In the genomic region with DNA sequence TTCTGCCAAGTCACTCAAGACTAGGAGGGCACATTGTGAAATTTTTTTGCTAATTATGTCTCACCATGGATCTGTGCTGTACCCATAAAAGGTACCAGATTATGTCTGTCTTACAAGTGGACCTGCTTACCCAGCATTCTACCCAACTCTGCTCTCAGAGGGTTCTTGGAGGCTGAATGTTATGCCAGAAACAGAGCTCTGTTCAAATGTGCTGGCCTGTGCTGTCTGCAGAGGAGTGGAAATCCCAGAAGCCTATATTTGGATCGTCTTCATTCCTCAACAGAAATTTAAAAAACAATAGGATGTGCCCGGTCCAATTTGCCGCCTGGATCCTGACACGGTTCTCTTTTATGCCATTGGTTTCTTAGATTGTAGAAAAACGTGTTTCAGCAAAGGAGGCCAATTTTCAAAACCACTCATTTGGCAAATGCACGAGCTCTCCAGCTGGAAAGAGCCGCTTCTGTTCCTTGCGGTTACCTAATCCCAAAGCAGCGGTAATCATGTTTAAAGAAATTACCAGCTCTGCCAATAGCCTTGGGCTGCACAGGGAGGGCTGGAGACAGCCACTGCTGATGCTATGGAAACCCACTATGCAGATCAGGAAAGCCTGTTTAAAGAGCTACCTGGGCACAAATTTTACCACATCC, we compare ENCODE assay signal across 10 mouse cellular contexts.
DNase-seq lines count a peak whose midpoint lies in the region; ATAC-seq and TF ChIP-seq lines count a peak whose summit lies in the region.
"Had no signal": no experiment of that assay in that cellular context is flagged by ENCODE, and none has a peak within 500 bp of the region (broad histone marks: within the 10 kb centered on the region; RNA-seq: fewer than 3 reads in every experiment).

No protein-coding gene starts in this region.

- intact Hi-C loops in heart, postnatal 10 days (cut with DNase I), result no loop called here
- intact Hi-C loops in left cerebral cortex, postnatal 4 days (cut with DNase I), result no loop called here

- TF ChIP-seq POLR2A in lung, adult 2 months (IDR thresholded peaks at IDR 0.05; ENCODE audit: borderline replicate concordance, extremely low read depth, low read depth, low read length), result no peak

- no peak overlapping the region for H3K4me2 ChIP-seq in heart, embryonic 12.5 days

- no peaks in the 10 kb centered on the region for H3K27me3 ChIP-seq in heart, embryonic 12.5 days (replicated peaks)
- H3K27me3 ChIP-seq: megakaryocyte, embryonic 14.5 days had no signal

- H3K4me1 ChIP-seq in heart, embryonic 12.5 days (replicated peaks), result no peaks in the 10 kb centered on the region
- H3K4me1 ChIP-seq in lung, adult 2 months (ENCODE audit: control insufficient read depth, insufficient read depth, low read length), result no peaks in the 10 kb centered on the region
- H3K4me1 ChIP-seq: megakaryocyte, embryonic 14.5 days had no signal

- no peak overlapping the region for H3K4me3 ChIP-seq in heart, embryonic 12.5 days
- no peak overlapping the region for H3K4me3 ChIP-seq in lung, adult 2 months (replicated peaks; ENCODE audit: extremely low read depth, low read depth, low read length)
- H3K4me3 ChIP-seq: megakaryocyte, embryonic 14.5 days had no signal

- ATAC-seq in heart, embryonic 12.5 days (ENCODE audit: insufficient number of reproducible peaks, low FRiP score), result no peak

- no peak overlapping the region for H3K9ac ChIP-seq in heart, embryonic 12.5 days

- DNase-seq in heart, postnatal 10 days, result peak; percentile 1 to 8
- DNase-seq in MN1 (ENCODE audit: low spot score), result peak; percentile 44
- peak; percentile 63 for DNase-seq in fat pad, adult 2 months (ENCODE audit: extremely low read depth, low read depth, low spot score)
- peak; percentile 33 for DNase-seq in left cerebral cortex, postnatal 4 days
- DNase-seq in kidney, adult 18-20 months, result no peak
- no peak for DNase-seq in kidney, postnatal 36 days
- no peak for DNase-seq in lung, adult 2 months

- no peak overlapping the region for H3K27ac ChIP-seq in heart, embryonic 12.5 days (ENCODE audit: poor library complexity, severe bottlenecking)
- H3K27ac ChIP-seq: stomach, postnatal 0 days had no signal

- H3K9me3 ChIP-seq in heart, embryonic 12.5 days (replicated peaks), result no peaks in the 10 kb centered on the region

- no peak for TF ChIP-seq CTCF in lung, adult 2 months (IDR thresholded peaks at IDR 0.05; ENCODE audit: insufficient read depth, low read length)

- WGBS in heart, embryonic 12.5 days, result 82% methylated on average over 9 of the region's 9 CpGs
- 75% methylated on average over 9 of the region's 9 CpGs for WGBS in lung, adult 2 months

- H3K36me3 ChIP-seq in heart, embryonic 12.5 days, result no peaks in the 10 kb centered on the region

Comparison
In these comparisons a context has a peak if more than half of its experiments do, and no peak if none do; other contexts are left out.
1. DNase-seq: peak in heart, postnatal 10 days (2 of 2), MN1 (single experiment), fat pad, adult 2 months (single experiment) and left cerebral cortex, postnatal 4 days (single experiment); none in kidney, adult 18-20 months (single experiment), kidney, postnatal 36 days (0 of 2) and lung, adult 2 months (single experiment).